Mouse (Mus musculus): ENCODE measurements around the gene Enox1.

DNA sequence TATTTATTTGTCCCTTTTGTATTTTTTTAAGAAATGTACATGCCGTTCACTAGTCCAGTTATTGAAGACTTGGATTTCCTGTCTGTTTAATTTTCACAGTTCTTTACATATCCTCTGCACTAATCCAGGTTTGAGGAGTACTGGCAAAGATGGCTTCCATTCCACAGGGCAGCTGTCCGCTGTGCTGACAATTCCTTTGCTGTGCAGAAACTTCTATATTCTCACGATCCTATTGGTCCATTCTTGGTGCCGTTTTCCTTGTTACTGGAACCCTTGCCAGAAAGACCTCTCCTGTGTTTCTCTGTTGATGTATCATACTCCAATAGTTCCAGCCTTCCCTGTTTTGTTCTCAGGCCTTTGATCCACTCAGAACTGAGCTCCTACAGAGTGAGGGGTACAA is 206.1 kb downstream of the Enox1 start:
- TF ChIP-seq SIN3A (IDR thresholded peaks at IDR 0.05; ENCODE audit: low read length): no peak
- no peak for TF ChIP-seq POLR2A (IDR thresholded peaks at IDR 0.05; ENCODE audit: low read depth, low read length)
- TF ChIP-seq USF2 (conservative IDR thresholded peaks at IDR 0.05; ENCODE audit: low read depth, low read length): no peak
- TF ChIP-seq CTCF (conservative IDR thresholded peaks at IDR 0.05 in 1 of 2, IDR thresholded peaks at IDR 0.05 in 1 of 2; ENCODE audit: low read depth in 2 of 2, low read length in 2 of 2): no peak
- no peak for TF ChIP-seq MAX (IDR thresholded peaks at IDR 0.05; ENCODE audit: low read length)
- no peak for TF ChIP-seq ZNF384 (IDR thresholded peaks at IDR 0.05; ENCODE audit: low read depth, low read length)
- TF ChIP-seq GABPA (IDR thresholded peaks at IDR 0.05; ENCODE audit: insufficient replicate concordance, low read depth, low read length): no peak
- no peak for TF ChIP-seq CHD2 (IDR thresholded peaks at IDR 0.05; ENCODE audit: low read length)
- no peak for TF ChIP-seq NRF1 (IDR thresholded peaks at IDR 0.05; ENCODE audit: low read depth, low read length)
- TF ChIP-seq RCOR1 (conservative IDR thresholded peaks at IDR 0.05; ENCODE audit: low read depth, low read length): no peak
- TF ChIP-seq MAFK (IDR thresholded peaks at IDR 0.05; ENCODE audit: insufficient replicate concordance, low read length): no peak
